Mouse (Mus musculus): ENCODE measurements around the gene Efcab8.

DNA sequence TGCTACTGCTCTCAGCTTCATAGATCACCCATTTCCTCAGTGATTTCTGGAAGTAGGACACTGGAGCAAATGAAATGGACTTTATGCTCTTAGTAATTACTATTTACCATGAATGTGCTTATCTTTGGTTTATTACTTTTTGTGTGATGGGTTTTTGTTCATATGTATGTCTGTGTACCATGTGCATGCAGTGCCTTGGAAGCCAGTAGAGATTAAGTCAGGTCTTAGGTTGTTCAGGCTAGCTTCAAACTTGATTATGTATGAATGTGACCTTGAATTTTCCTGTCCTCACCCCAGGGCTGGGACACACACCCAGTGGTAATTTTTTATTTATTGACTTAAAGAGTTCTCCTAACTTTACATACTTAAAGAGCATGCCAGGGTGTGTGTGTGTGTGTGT is 31.7 kb upstream of the Efcab8 start:
- no peak for TF ChIP-seq GATA1 (IDR thresholded peaks at IDR 0.05; ENCODE audit: low read depth, low read length)
- TF ChIP-seq TAL1 (IDR thresholded peaks at IDR 0.05; ENCODE audit: low read length), result no peak
- no peak for TF ChIP-seq MEF2A (IDR thresholded peaks at IDR 0.05; ENCODE audit: extremely low read depth, insufficient replicate concordance, low read depth, low read length, poor library complexity, severe bottlenecking)
- no peak for TF ChIP-seq EP300 (IDR thresholded peaks at IDR 0.05; ENCODE audit: low read depth in 1 of 2, low read length in 2 of 2)
- TF ChIP-seq CTCF (IDR thresholded peaks at IDR 0.05 in 2 of 3, conservative IDR thresholded peaks at IDR 0.05 in 1 of 3; ENCODE audit: control insufficient read depth in 1 of 3, insufficient read depth in 1 of 3, low read depth in 2 of 3, low read length in 3 of 3, poor library complexity in 1 of 3, severe bottlenecking in 1 of 3), result no peak
- no peak for TF ChIP-seq POLR2AphosphoS5 (IDR thresholded peaks at IDR 0.05; ENCODE audit: borderline replicate concordance, low read depth, low read length)
- TF ChIP-seq POLR2AphosphoS2 (IDR thresholded peaks at IDR 0.05; ENCODE audit: low read length), result no peak
- no peak for TF ChIP-seq TCF12 (IDR thresholded peaks at IDR 0.05; ENCODE audit: low read depth, low read length)
- TF ChIP-seq KAT2A (conservative IDR thresholded peaks at IDR 0.05; ENCODE audit: low read depth, low read length), result no peak
- TF ChIP-seq MAFK (IDR thresholded peaks at IDR 0.05; ENCODE audit: borderline replicate concordance, low read depth, low read length), result no peak
- TF ChIP-seq MXI1 (IDR thresholded peaks at IDR 0.05; ENCODE audit: low read depth, low read length), result no peak
- TF ChIP-seq NELFE (IDR thresholded peaks at IDR 0.05; ENCODE audit: low read depth, low read length), result no peak

Measured in MEL (cell line).